Mouse (Mus musculus) liver, adult 2 months (tissue): Measurements from ENCODE around the gene Rps24. TPM values are rescaled to one million over a fixed set of nuclear protein-coding genes. Genes with fewer than 3 reads are reported as not detected.

ENCODE experiments used
- DNase-seq: peaks from one replicate; pipeline ENCODE4 v3.0.0-alpha.2; 2011; ENCODE audit warnings: low read depth, low spot score; ENCODE audit errors: extremely low read depth
- H3K27ac ChIP-seq: fragments of 200-500 bp; replicated peaks from 2 replicates; pipeline ENCODE4 v1.5.1; 2012; ENCODE audit warnings: low read depth, mild to moderate bottlenecking, control low read depth, inconsistent platforms, low read length; ENCODE audit not compliant: insufficient read depth
- H3K27me3 ChIP-seq: fragments of 200-500 bp; 2 replicates; pipeline ENCODE4 v1.6.1; 2012; ENCODE audit warnings: mild to moderate bottlenecking, moderate library complexity, low read length, inconsistent platforms; ENCODE audit not compliant: control insufficient read depth, insufficient read depth
- H3K36me3 ChIP-seq: fragments of 200-500 bp; 2 replicates; pipeline ENCODE4 v1.6.1; 2012; ENCODE audit warnings: low read length, inconsistent platforms; ENCODE audit not compliant: control insufficient read depth, insufficient read depth
- H3K4me1 ChIP-seq: fragments of 200-500 bp; 2 replicates; pipeline ENCODE4 v1.6.1; 2011; ENCODE audit warnings: low read length; ENCODE audit not compliant: control insufficient read depth, insufficient read depth
- H3K4me3 ChIP-seq: fragments of 200-500 bp; 2 replicates; pipeline ENCODE4 v1.5.1; 2011; ENCODE audit warnings: low read depth, mild to moderate bottlenecking, control low read depth, low read length, moderate library complexity; ENCODE audit not compliant: insufficient read depth
- H3K79me2 ChIP-seq: fragments of 200-500 bp; 2 replicates; pipeline ENCODE4 v1.6.1; 2012; ENCODE audit warnings: inconsistent platforms, mild to moderate bottlenecking, low read length, moderate library complexity; ENCODE audit not compliant: control insufficient read depth, insufficient read depth
- H3K9ac ChIP-seq: fragments of 200-500 bp; 2 replicates; pipeline ENCODE4 v1.6.1; 2012; ENCODE audit warnings: low read depth, mild to moderate bottlenecking, control low read depth, inconsistent platforms, low read length
- CTCF ChIP-seq: fragments of 200-500 bp; IDR thresholded peaks from 2 replicates; pipeline ENCODE4 v1.5.1; 2011; ENCODE audit warnings: low read depth, low read length, control low read depth
- POLR2A ChIP-seq: fragments of 200-500 bp; IDR thresholded peaks from 2 replicates; pipeline ENCODE4 v1.6.1; 2011; ENCODE audit warnings: low read length, control low read depth; ENCODE audit not compliant: insufficient read depth; ENCODE audit errors: extremely low read depth
- WGBS: fragments of 180-500 bp; shearing (Covaris S2); methylation state at CpG from one replicate; pipeline ENCODE4 v1.1.7; 2018; 5-methylcytosine and 5-hydroxymethylcytosine counted together
- polyA plus RNA-seq: library from polyadenylated mRNA; depleted of rRNA; stranded (reverse); fragments of >200 nt; gene quantifications from 2 replicates; pipeline ENCODE4 v1.2.3, GENCODE M21; 2012
- total RNA-seq: library from RNA; depleted of rRNA; stranded (reverse); fragments of >200 nt; gene quantifications from 2 replicates; pipeline ENCODE4 v1.2.3, GENCODE M21; 2014

The Rps24 gene
- total and polyA plus RNA-seq, 2 experiments = 206 to 876 TPM

DNA sequence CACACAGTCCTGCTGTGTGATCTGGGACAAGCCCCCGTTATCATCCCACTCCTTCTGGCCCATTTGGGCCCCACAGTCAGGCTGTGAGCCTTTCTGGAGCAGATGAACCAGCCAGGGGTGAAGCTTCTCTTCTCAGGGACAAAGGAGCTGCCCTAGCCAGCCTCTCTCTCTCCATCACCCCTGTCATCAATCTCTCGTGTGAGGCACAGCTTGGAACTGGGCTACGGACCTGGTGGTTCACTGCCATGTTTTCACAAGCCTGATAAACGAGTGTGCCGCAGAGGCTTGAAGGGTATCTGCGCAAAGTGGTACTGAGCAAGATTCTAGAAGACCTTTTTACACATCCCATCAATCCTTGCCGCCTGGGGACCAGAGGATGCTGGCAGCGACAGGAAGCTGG lies 34.7 kb downstream of the Rps24 start:
- no peaks in the 10 kb centered on the region for H3K79me2 ChIP-seq
- no peaks in the 10 kb centered on the region for H3K36me3 ChIP-seq
- TF ChIP-seq POLR2A = no peak
- TF ChIP-seq CTCF = no peak
- no peaks in the 10 kb centered on the region for H3K4me1 ChIP-seq
- no peak for DNase-seq
- H3K4me3 ChIP-seq = no peak overlapping the region
- 61% methylated on average over 8 of the region's 8 CpGs for WGBS
- no peak overlapping the region for H3K27ac ChIP-seq
- no peaks in the 10 kb centered on the region for H3K27me3 ChIP-seq
- no peak overlapping the region for H3K9ac ChIP-seq

DNA sequence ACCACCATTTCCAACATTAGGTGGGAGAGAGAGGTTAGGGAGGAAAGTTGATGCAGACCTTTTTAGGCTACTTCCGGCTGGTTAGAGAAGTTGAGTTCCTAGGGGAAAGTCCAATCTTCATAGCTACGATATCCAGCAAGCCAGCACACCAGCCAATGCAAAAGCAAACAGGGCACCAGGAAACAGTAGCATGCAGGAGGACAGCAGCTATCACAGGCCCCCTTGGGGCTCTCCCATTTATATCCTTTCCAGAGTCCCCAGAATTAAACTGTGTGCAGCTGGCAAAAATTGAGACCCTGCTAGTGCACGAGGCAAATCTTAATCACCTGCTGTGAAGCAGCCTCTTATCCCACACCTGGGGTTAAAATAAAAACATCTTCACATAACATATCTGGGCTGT lies 38.2 kb downstream of the Rps24 start:
- Histone ChIP-seq H3K4me1 (no peaks in the 10 kb centered on the region), H3K36me3 (no peaks in the 10 kb centered on the region), H3K27me3 (no peaks in the 10 kb centered on the region), H3K4me3 (no peak overlapping the region), H3K9ac (no peak overlapping the region), H3K27ac (no peak overlapping the region), H3K79me2 (no peaks in the 10 kb centered on the region)
- WGBS = 49% methylated on average over 3 of the region's 3 CpGs
- DNase-seq = no peak
- TF ChIP-seq POLR2A (no peak), CTCF (no peak)

DNA sequence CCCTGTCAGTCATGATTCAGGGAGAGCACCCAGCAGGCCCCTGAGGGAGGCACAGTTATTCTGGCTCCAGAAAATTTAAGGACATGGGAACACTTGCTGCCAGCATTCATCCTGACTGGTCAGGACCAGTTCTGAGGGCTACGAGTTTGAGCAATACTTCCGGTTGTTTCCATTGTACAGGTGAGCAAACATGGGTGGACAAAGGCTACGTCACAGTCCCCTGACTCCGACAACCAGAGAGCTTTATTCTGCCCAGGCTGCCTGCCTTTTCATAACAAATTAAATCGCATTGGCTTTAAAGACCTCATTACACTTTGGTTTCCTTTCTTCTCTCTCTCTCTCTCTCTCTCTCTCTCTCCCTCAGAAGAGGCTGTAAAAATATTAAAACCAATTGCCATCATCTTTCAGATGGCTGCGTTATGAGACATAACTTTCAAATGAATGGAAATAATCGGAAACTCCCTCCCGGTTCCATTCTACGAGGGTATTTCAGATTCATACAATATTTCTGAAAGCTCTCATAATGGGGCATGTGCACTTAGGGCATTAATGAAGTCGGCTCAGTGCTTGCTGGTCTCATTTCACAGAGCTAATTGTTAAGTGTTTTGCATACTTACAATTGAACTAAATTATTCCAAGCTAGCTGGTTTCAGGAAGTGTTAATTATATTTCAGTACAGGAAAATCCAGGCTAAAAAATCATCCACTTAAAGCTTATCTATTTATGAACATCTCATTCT lies 38.9 kb downstream of the Rps24 start:
- H3K9ac ChIP-seq = no peak overlapping the region
- no peak for DNase-seq
- H3K36me3 ChIP-seq = no peaks in the 10 kb centered on the region
- no peak overlapping the region for H3K4me3 ChIP-seq
- TF ChIP-seq POLR2A (no peak), CTCF (no peak)
- no peaks in the 10 kb centered on the region for H3K79me2 ChIP-seq
- H3K4me1 ChIP-seq = peaks cover 5% of the 10 kb centered on the region; the same call in 1 of the 2 replicates
- H3K27me3 ChIP-seq = no peaks in the 10 kb centered on the region
- 59% methylated on average over 10 of the region's 10 CpGs for WGBS
- no peak overlapping the region for H3K27ac ChIP-seq

DNA sequence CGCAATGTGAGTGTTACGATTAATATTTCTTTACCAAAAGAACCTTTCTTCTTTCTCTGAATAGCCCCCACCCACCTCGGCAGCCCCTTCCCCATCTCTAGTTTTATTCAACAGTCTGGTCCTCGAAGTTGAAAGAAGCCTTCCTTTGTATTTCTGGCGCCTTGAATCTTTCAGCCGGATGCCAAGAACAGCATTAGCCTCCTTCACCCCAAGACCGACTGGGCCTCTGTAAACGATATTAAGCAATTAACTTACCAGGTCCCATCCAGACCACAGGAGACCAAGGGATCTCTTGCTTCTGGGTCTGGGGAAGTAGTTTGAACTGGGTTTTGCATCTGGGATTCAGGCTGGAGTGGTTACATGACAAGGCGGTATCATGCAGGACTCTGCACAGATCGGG lies 39.5 kb downstream of the Rps24 start:
- H3K27ac ChIP-seq = no peak overlapping the region
- H3K36me3 ChIP-seq = no peaks in the 10 kb centered on the region
- H3K79me2 ChIP-seq = no peaks in the 10 kb centered on the region
- H3K27me3 ChIP-seq = no peaks in the 10 kb centered on the region
- TF ChIP-seq POLR2A (no peak), CTCF (no peak)
- H3K9ac ChIP-seq = no peak overlapping the region
- no peak overlapping the region for H3K4me3 ChIP-seq
- peaks cover 5% of the 10 kb centered on the region; the same call in 1 of the 2 replicates for H3K4me1 ChIP-seq
- WGBS = 88% methylated on average over 10 of the region's 10 CpGs
- DNase-seq = no peak

DNA sequence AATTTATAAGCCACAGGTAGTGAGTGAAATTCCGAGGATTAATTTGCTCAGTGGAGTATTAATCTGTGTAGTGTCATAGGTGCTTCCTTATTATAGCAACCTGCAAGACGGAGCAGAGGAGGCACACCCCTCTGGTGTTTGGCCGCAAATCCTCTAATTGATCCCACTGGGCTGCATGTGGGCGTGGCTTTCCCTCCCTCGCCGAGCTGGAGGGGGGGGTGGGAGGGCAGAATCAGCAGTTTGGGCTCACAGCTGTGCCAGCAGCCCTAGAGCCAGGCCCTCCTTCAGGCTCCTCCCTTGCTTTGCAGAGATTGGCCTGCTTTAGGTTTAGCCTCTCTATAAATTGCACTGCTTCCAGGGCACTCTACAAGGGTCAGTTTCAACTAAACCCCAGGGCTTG lies 43.3 kb downstream of the Rps24 start:
- 6% methylated on average over 6 of the region's 6 CpGs for WGBS
- Histone ChIP-seq H3K4me3 (no peak overlapping the region), H3K79me2 (no peaks in the 10 kb centered on the region), H3K36me3 (no peaks in the 10 kb centered on the region), H3K9ac (no peak overlapping the region), H3K27me3 (no peaks in the 10 kb centered on the region), H3K27ac (no peak overlapping the region), H3K4me1 (peaks cover 5% of the 10 kb centered on the region; the same call in 1 of the 2 replicates)
- peak; percentile 25 for DNase-seq
- no peak for TF ChIP-seq POLR2A
- no peak for TF ChIP-seq CTCF

DNA sequence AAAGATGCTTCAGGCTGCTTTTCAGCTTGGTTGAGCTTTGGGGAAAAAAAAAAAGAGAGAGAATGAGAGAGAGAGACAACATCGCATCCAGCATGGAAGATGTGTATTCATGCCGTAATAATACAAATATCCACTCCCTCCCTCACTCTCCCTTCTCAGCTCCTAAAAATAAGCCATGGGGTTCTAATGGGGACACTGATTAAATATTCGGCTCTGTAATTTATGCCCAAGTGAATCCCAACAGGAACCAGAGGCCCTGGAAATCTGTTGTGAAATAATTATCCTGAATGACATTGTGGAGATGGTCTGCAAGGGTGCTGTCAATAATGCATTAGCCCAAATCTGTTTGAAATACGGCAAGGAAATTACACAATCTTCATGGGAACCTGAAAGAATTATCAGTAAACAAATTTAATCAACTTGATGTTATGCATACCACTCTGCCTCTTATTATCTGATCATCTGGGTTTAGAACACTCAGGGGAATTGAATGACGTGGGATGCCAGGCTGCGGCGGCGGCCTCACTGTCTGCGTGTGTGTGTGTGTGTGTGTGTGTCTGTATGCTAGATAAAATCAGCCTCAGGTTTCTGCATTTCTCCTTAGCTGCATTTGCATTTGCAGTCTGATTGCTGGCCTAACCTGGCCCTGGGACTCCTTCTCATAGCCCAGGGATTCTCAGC lies 48.1 kb downstream of the Rps24 start:
- no peaks in the 10 kb centered on the region for H3K79me2 ChIP-seq
- TF ChIP-seq POLR2A (no peak), CTCF (no peak)
- 81% methylated on average over 9 of the region's 9 CpGs for WGBS

More for the DNA sequence above, 48.1 kb downstream of the Rps24 start:
- Histone ChIP-seq H3K4me1 (peaks cover 5% of the 10 kb centered on the region; the same call in 1 of the 2 replicates), H3K9ac (no peak overlapping the region), H3K27ac (no peak overlapping the region), H3K27me3 (no peaks in the 10 kb centered on the region), H3K4me3 (no peak overlapping the region), H3K36me3 (no peaks in the 10 kb centered on the region)
- no peak for DNase-seq
